In genomic region chr6:119204286-119204685, GRCm38 (mm10) we compare ENCODE assay signal across 24 mouse cellular contexts. TPM values are rescaled to one million over a fixed set of nuclear protein-coding genes. Genes with fewer than 3 reads are reported as not detected.
DNase-seq lines count a peak whose midpoint lies in the region; ATAC-seq and TF ChIP-seq lines count a peak whose summit lies in the region.
"Had no signal": no experiment of that assay in that cellular context is flagged by ENCODE, and none has a peak within 500 bp of the region (broad histone marks: within the 10 kb centered on the region; RNA-seq: fewer than 3 reads in every experiment).

No protein-coding gene starts in this region.

- no peak overlapping the region; the same call in 1 of the 2 replicates for H3K4me2 ChIP-seq in heart, embryonic 13.5 days
- no peak overlapping the region for H3K4me2 ChIP-seq in lung, embryonic 14.5 days
- H3K4me2 ChIP-seq: embryonic facial prominence, embryonic 15.5 days; hindbrain, embryonic 13.5 days had no signal

- TF ChIP-seq CTCF in lung, embryonic 14.5 days (IDR thresholded peaks at IDR 0.05; ENCODE audit: low read depth), result no peak
- no peak for TF ChIP-seq CTCF in lung, adult 2 months (IDR thresholded peaks at IDR 0.05; ENCODE audit: insufficient read depth, low read length)

- H3K4me3 ChIP-seq in heart, embryonic 13.5 days, result no peak overlapping the region
- no peak overlapping the region for H3K4me3 ChIP-seq in lung, embryonic 14.5 days (ENCODE audit: low read depth, low read length)
- H3K4me3 ChIP-seq in lung, adult 2 months (replicated peaks; ENCODE audit: extremely low read depth, low read depth, low read length), result no peak overlapping the region
- H3K4me3 ChIP-seq: embryonic facial prominence, embryonic 15.5 days; erythroblast, embryonic 14.5 days; forebrain, embryonic 10.5 days; hindbrain, embryonic 13.5 days had no signal

- H3K4me1 ChIP-seq in heart, embryonic 13.5 days, result peaks cover 56% of the 10 kb centered on the region
- H3K4me1 ChIP-seq in lung, embryonic 14.5 days (ENCODE audit: insufficient read depth), result no peaks in the 10 kb centered on the region
- no peaks in the 10 kb centered on the region for H3K4me1 ChIP-seq in lung, adult 2 months (ENCODE audit: control insufficient read depth, insufficient read depth, low read length)

- DNase-seq in heart, adult 11 months, result peak; percentile 80
- no peak for DNase-seq in heart, adult 9 months (ENCODE audit: low spot score in 2 of 2)
- DNase-seq in heart, postnatal 10 days, result no peak
- DNase-seq in lung, embryonic 14.5 days, result peak; percentile 34
- DNase-seq in lung, adult 2 months, result no peak
- DNase-seq in heart, postnatal 4 days, result peak; percentile 2
- DNase-seq: adrenal gland, postnatal 10 days; cerebellum, adult 11 months; cerebellum, adult 8-10 months; cerebellum, postnatal 14 days; embryo, embryonic 11 days; gastrocnemius, postnatal 10 days; kidney, adult 11 months had no signal

- no peaks in the 10 kb centered on the region for H3K36me3 ChIP-seq in heart, embryonic 13.5 days
- H3K36me3 ChIP-seq in lung, embryonic 14.5 days (ENCODE audit: insufficient read depth), result no peaks in the 10 kb centered on the region

- peak overlapping the region; percentile 54 for H3K27ac ChIP-seq in heart, embryonic 13.5 days (replicated peaks)
- H3K27ac ChIP-seq in lung, embryonic 14.5 days (ENCODE audit: low read depth), result no peak overlapping the region
- H3K27ac ChIP-seq: embryonic facial prominence, embryonic 15.5 days; forebrain, embryonic 10.5 days; hindbrain, embryonic 13.5 days; hindbrain, postnatal 0 days had no signal

- TF ChIP-seq POLR2A in lung, adult 2 months (IDR thresholded peaks at IDR 0.05; ENCODE audit: borderline replicate concordance, extremely low read depth, low read depth, low read length), result no peak

- intact Hi-C loops in heart, postnatal 10 days (cut with DNase I), result no loop called here

- no peak overlapping the region for H3K9ac ChIP-seq in heart, embryonic 13.5 days
- no peak overlapping the region for H3K9ac ChIP-seq in lung, embryonic 14.5 days
- H3K9ac ChIP-seq: embryonic facial prominence, embryonic 15.5 days; hindbrain, embryonic 13.5 days had no signal

- no peak; the same call in 1 of the 2 replicates for ATAC-seq in heart, embryonic 13.5 days (ENCODE audit: extremely low read depth, insufficient number of reproducible peaks, low FRiP score, low TSS enrichment)
- ATAC-seq in lung, embryonic 14.5 days (ENCODE audit: insufficient read depth), result peak; percentile 63; the same call in 1 of the 2 replicates
- ATAC-seq: forebrain, embryonic 16.5 days; hindbrain, postnatal 0 days had no signal

- H3K9me3 ChIP-seq in heart, embryonic 13.5 days, result no peaks in the 10 kb centered on the region
- no peaks in the 10 kb centered on the region for H3K9me3 ChIP-seq in lung, embryonic 14.5 days (ENCODE audit: low read depth, low read length)
- H3K9me3 ChIP-seq: embryonic facial prominence, embryonic 15.5 days; forebrain, embryonic 10.5 days; hindbrain, embryonic 13.5 days had no signal

- no peaks in the 10 kb centered on the region for H3K27me3 ChIP-seq in heart, embryonic 13.5 days (replicated peaks)
- H3K27me3 ChIP-seq in lung, embryonic 14.5 days (ENCODE audit: insufficient read depth, low read length), result no peaks in the 10 kb centered on the region
- H3K27me3 ChIP-seq: embryonic facial prominence, embryonic 15.5 days; hindbrain, embryonic 13.5 days had no signal

- 42% methylated on average over 7 of the region's 7 CpGs for WGBS in heart, embryonic 13.5 days
- 54% methylated on average over 7 of the region's 7 CpGs for WGBS in lung, embryonic 14.5 days
- WGBS in lung, adult 2 months, result 79% methylated on average over 7 of the region's 7 CpGs

RNA-seq across cellular contexts. Expression of gene Cacna1c, which starts 8.1 kb away (rescaled TPM):
- 41.8 and 43.3 TPM in 2 replicates for polyA plus RNA-seq in heart, embryonic 13.5 days (2015; fragmentation: Nextera tagmentation; extraction: Ambion mirVana)
- total RNA-seq in heart, postnatal 10 days (2021), result 100 to 1,000 TPM; 207 to 222 TPM
- 9.4 and 10.6 TPM in 2 replicates for polyA plus RNA-seq in lung, embryonic 14.5 days (2014; fragmentation: Nextera tagmentation; extraction: Ambion mirVana)
- polyA plus RNA-seq in lung, adult 2 months (2012; rRNA removed), result 11.3 and 16.3 TPM in 2 replicates
- 100 to 1,000 TPM; 233 to 249 TPM for total RNA-seq in heart, postnatal 4 days (2021)
- total RNA-seq: hematopoietic stem cell, adult 5-6 weeks had no signal
- polyA plus RNA-seq: C2C12 had no signal

RNA-seq across cellular contexts. Expression of gene Dcp1b, which starts 29.2 kb away (rescaled TPM):
- 6.0 and 6.3 TPM in 2 replicates for polyA plus RNA-seq in heart, embryonic 13.5 days (2015; fragmentation: Nextera tagmentation; extraction: Ambion mirVana)
- total RNA-seq in heart, postnatal 10 days (2021), result 1 to 10 TPM; 4.2 to 5.3 TPM
- polyA plus RNA-seq in lung, embryonic 14.5 days (2014; fragmentation: Nextera tagmentation; extraction: Ambion mirVana), result 7.3 TPM in 2 replicates
- polyA plus RNA-seq in lung, adult 2 months (2012; rRNA removed), result 19.6 TPM in 2 replicates
- 1 to 10 TPM; 4.4 to 4.5 TPM for total RNA-seq in heart, postnatal 4 days (2021)

RNA-seq across cellular contexts. Expression of gene Cacna2d4, which starts 32.0 kb away (rescaled TPM):
- polyA plus RNA-seq in heart, embryonic 13.5 days (2015; fragmentation: Nextera tagmentation; extraction: Ambion mirVana), result not detected in 2 replicates
- not detected for total RNA-seq in heart, postnatal 10 days (2021)
- polyA plus RNA-seq in lung, embryonic 14.5 days (2014; fragmentation: Nextera tagmentation; extraction: Ambion mirVana), result 0.03 TPM in 1 of 2 replicates, not detected in the other
- polyA plus RNA-seq in lung, adult 2 months (2012; rRNA removed), result 2.1 and 4.0 TPM in 2 replicates
- total RNA-seq in heart, postnatal 4 days (2021), result not detected
- polyA plus RNA-seq: C2C12; embryonic facial prominence, embryonic 11.5 days; erythroblast, embryonic 14.5 days; forebrain, embryonic 10.5 days; intestine, embryonic 14.5 days had no signal

Comparison
In these comparisons a context has a peak if more than half of its experiments do, and no peak if none do; other contexts are left out.
1. DNase-seq: peak in heart, adult 11 months (single experiment), lung, embryonic 14.5 days (single experiment) and heart, postnatal 4 days (single experiment); none in heart, adult 9 months (0 of 2), heart, postnatal 10 days (0 of 2) and lung, adult 2 months (single experiment).